Mouse (Mus musculus) liver, adult 2 months (tissue): ENCODE results near the gene Dhrs7b.

Experiments used
- CTCF ChIP-seq: fragments of 200-500 bp; IDR thresholded peaks from 2 replicates; pipeline ENCODE4 v1.5.1; 2011; ENCODE audit warnings: low read depth, low read length, control low read depth
- POLR2A ChIP-seq: fragments of 200-500 bp; IDR thresholded peaks from 2 replicates; pipeline ENCODE4 v1.6.1; 2011; ENCODE audit warnings: low read length, control low read depth; ENCODE audit not compliant: insufficient read depth; ENCODE audit errors: extremely low read depth

DNA sequence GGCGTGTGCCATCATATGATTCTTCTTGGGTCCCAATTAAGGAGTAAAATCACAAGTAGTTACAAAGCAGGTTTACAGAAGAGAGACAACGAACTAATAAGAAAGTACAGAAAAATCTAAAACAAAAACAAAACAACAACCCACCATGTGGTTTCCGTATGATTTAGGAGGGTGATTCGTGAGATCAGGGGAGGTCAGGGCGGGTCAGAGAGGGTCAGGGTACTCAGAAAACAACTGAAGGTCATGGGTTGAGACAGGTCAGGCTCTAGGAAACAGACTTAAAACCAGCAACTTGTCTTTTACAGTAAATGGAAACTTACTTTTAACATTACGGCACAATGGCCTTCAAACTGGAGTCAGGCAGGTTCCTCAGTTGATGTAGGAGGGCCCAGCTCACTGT lies 59.9 kb downstream of the Dhrs7b start:
- TF ChIP-seq CTCF (no peak), POLR2A (no peak)
